Mouse (Mus musculus) testis, adult 2 months (tissue): ENCODE data around the gene Rbfox3. TPM values are rescaled to one million over a fixed set of nuclear protein-coding genes. Genes with fewer than 3 reads are reported as not detected.

Source experiments
- H3K27ac ChIP-seq: fragments of 200-500 bp; 2 replicates; pipeline ENCODE4 v1.5.1; 2012; ENCODE audit warnings: low read depth, low read length; ENCODE audit not compliant: control insufficient read depth, insufficient read depth
- H3K27me3 ChIP-seq: fragments of 200-500 bp; 2 replicates; pipeline ENCODE4 v1.6.1; 2012; ENCODE audit warnings: mild to moderate bottlenecking, low read length, moderate library complexity; ENCODE audit not compliant: control insufficient read depth, insufficient read depth
- H3K36me3 ChIP-seq: fragments of 200-500 bp; 2 replicates; pipeline ENCODE4 v1.6.1; 2012; ENCODE audit warnings: mild to moderate bottlenecking, low read length; ENCODE audit not compliant: control insufficient read depth, insufficient read depth
- H3K4me1 ChIP-seq: fragments of 200-500 bp; 2 replicates; pipeline ENCODE4 v1.6.1; 2012; ENCODE audit warnings: low read length; ENCODE audit not compliant: control insufficient read depth, insufficient read depth
- H3K4me3 ChIP-seq: fragments of 200-500 bp; 2 replicates; pipeline ENCODE4 v1.5.1; 2012; ENCODE audit warnings: low read depth, mild to moderate bottlenecking, low read length, moderate library complexity, mixed read lengths; ENCODE audit not compliant: control insufficient read depth
- CTCF ChIP-seq: fragments of 200-500 bp; IDR thresholded peaks from 2 replicates; pipeline ENCODE4 v1.5.1; 2012; ENCODE audit warnings: low read depth, mild to moderate bottlenecking, inconsistent platforms, low read length, moderate library complexity; ENCODE audit not compliant: control insufficient read depth, insufficient read depth, insufficient replicate concordance
- POLR2A ChIP-seq: fragments of 200-500 bp; IDR thresholded peaks from 2 replicates; pipeline ENCODE4 v1.6.1; 2012; ENCODE audit warnings: low read depth, mild to moderate bottlenecking, inconsistent platforms, low read length, moderate library complexity; ENCODE audit not compliant: control insufficient read depth
- polyA plus RNA-seq: library from polyadenylated mRNA; depleted of rRNA; stranded (reverse); fragments of >200 nt; gene quantifications from 2 replicates; pipeline ENCODE4 v1.2.3, GENCODE M21; 2012

The Rbfox3 gene
- polyA plus RNA-seq, 1 experiment, result 0.28 TPM

GRCm38 (mm10) chr11:118904253-118904652 is 7.1 kb downstream of the Rbfox3 start:
- peaks cover 8% of the 10 kb centered on the region for H3K4me1 ChIP-seq
- peaks cover 3% of the 10 kb centered on the region for H3K27me3 ChIP-seq
- H3K27ac ChIP-seq, result no peak overlapping the region
- H3K4me3 ChIP-seq, result no peak overlapping the region
- H3K36me3 ChIP-seq, result no peaks in the 10 kb centered on the region
- TF ChIP-seq POLR2A, result no peak
- no peak for TF ChIP-seq CTCF

DNA sequence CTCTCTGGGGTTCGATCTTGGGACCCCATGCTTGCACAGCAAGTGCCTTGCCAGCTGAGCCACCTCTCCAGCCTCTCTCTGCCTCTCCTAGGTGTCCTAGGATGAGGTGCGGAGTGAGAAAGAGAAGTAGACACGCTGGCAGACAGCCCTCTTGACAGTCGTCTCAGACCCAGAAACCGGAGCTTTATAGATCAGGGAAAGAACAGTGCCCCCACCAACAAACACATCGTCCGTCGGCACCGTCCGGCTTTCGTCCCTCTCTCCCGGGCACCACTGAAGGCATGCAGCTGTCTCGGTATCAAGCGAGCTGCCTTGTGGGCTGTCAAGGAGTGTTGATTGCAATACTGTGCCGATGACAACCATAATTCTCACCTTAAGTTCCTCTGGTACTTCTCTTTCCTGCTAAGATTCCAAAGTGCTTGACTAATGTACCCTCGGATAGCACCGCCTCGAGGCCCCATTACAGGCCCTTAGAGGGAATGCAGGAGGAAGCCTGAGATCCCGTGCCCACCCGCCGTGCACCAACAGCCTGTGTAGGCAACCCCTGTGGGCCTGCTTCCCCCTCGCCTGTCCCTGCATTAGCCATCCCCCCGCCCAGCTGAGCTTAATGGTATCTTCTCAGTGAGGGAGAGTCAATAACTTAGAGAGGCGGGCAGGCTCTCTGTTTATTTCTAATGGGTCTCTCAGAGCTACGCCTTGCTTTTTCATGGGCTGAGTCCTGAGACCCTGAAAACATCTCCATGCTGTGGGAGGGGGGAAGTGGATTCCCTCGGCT is 11.4 kb downstream of the Rbfox3 start:
- Histone ChIP-seq H3K36me3 (no peaks in the 10 kb centered on the region), H3K4me1 (no peaks in the 10 kb centered on the region), H3K27ac (no peak overlapping the region), H3K27me3 (no peaks in the 10 kb centered on the region), H3K4me3 (no peak overlapping the region)
- TF ChIP-seq CTCF (no peak), POLR2A (no peak)

- TF ChIP-seq POLR2A (no peak), CTCF (no peak)
- no peak overlapping the region for H3K27ac ChIP-seq
- no peaks in the 10 kb centered on the region for H3K36me3 ChIP-seq
- H3K4me1 ChIP-seq, result no peaks in the 10 kb centered on the region
- H3K27me3 ChIP-seq, result no peaks in the 10 kb centered on the region
- H3K4me3 ChIP-seq, result no peak overlapping the region
Observed at GRCm38 (mm10) chr11:118898643-118899042, 12.8 kb downstream of the Rbfox3 start.

GRCm38 (mm10) chr11:118898156-118898555 is 13.2 kb downstream of the Rbfox3 start:
- Histone ChIP-seq H3K36me3 (no peaks in the 10 kb centered on the region), H3K4me1 (no peaks in the 10 kb centered on the region), H3K4me3 (no peak overlapping the region), H3K27ac (no peak overlapping the region), H3K27me3 (no peaks in the 10 kb centered on the region)
- no peak for TF ChIP-seq POLR2A
- no peak for TF ChIP-seq CTCF

DNA sequence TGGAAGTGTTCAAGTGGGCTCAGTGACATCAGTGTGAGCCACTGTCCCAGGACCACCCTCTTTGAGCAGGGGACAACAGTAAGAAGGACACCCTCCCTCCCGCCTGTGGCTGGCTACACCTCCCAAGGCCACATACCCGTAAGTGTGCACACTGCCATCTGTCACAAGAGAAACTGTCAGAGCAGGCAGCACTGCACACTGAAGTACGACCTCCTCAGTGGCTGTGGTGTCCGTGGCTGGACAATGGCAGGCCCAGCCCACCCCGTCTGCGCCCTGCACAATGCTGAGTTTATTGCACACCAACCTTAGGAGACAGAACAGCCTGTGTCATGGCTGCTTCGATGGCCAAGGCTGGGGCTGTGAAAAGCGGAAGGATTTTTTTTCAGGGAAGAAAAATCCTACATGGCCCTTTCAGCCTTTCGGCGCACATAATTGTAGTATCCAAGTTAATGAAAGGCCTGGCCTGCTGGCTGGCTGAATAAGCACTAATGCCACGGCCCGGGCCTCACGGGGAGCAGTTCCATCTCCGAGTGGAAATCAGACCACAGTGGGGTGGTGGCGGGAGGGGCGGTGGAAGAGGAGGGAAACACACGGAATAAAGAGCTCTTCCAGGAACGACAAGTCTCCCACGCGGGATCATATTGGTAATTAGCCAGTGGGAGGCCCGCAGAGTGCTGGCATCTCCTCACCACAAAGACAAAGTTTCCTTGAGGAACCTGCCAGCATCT is 14.1 kb downstream of the Rbfox3 start:
- H3K27me3 ChIP-seq, result no peaks in the 10 kb centered on the region
- no peaks in the 10 kb centered on the region for H3K4me1 ChIP-seq
- TF ChIP-seq CTCF (no peak), POLR2A (no peak)
- H3K27ac ChIP-seq, result no peak overlapping the region
- H3K4me3 ChIP-seq, result no peak overlapping the region
- no peaks in the 10 kb centered on the region for H3K36me3 ChIP-seq

- H3K4me1 ChIP-seq, result no peaks in the 10 kb centered on the region
- no peak overlapping the region for H3K27ac ChIP-seq
Observed at GRCm38 (mm10) chr11:118896032-118896675, 15.2 kb downstream of the Rbfox3 start.

GRCm38 (mm10) chr11:118894835-118895234 is 16.6 kb downstream of the Rbfox3 start:
- no peaks in the 10 kb centered on the region for H3K27me3 ChIP-seq
- no peak overlapping the region for H3K4me3 ChIP-seq
- H3K4me1 ChIP-seq, result no peaks in the 10 kb centered on the region
- H3K36me3 ChIP-seq, result no peaks in the 10 kb centered on the region
- TF ChIP-seq POLR2A (no peak), CTCF (no peak)
- H3K27ac ChIP-seq, result no peak overlapping the region

More at GRCm38 (mm10) chr11:118896032-118896675, 15.2 kb downstream of the Rbfox3 start:
- TF ChIP-seq CTCF (no peak), POLR2A (no peak)
- H3K36me3 ChIP-seq, result no peaks in the 10 kb centered on the region
- H3K4me3 ChIP-seq, result no peak overlapping the region
- no peaks in the 10 kb centered on the region for H3K27me3 ChIP-seq
